Mouse (Mus musculus): ENCODE results near the gene Fads2.

Fads2 gene

GRCm38 (mm10) chr19:10014824-10015223 lies 86.7 kb downstream of the Fads2 start:
- DNase-seq (ENCODE audit: low spot score in 2 of 2): no peak

- DNase-seq (ENCODE audit: low spot score in 2 of 2): no peak
Observed at GRCm38 (mm10) chr19:10013913-10014312, 87.6 kb downstream of the Fads2 start.

DNA sequence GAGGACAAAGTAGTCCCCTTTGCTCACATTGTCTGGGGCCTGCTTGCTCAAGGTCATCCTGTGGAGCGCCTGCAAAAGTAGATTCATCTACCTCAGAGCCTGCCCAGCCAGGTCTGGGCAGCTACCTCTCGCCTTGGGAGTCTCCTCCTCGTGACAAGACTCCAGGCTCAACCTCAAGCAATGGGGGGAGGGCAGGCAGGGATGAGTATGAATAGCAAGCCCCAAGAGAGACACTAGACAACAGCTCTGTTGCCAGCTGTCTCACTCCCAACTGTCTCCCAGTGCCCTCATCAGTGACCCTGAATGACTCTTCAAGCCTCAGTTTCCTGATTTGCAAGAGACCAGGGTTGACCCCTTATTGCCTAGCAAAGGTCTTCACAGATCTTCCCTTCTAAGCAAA lies 88.2 kb downstream of the Fads2 start:
- DNase-seq (ENCODE audit: low spot score in 2 of 2): no peak

DNA sequence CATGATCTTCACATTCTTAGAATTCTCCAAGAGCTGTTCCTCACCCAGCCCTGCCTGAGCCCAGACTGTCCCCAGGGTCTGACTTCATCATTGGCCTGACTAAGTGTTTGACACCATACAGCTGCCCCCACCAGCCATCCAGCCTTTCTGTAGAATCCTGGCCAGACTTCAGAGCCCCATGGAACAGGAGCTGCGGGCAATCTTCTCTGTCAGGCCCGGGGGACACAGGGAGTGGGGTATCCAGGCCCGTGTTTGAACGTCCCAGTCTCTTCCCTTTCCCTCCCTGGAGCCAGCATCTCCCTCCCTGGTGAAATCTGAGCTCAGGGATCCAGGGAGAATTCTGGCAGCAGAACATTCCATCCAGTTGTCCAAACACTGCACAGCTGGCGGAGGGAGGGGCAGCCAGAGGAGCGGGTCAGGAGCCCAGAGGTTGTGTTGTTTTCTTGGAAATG lies 88.7 kb downstream of the Fads2 start:
- no peak for DNase-seq (ENCODE audit: low spot score in 2 of 2)

Measured in right cerebral cortex, postnatal 36 days (tissue).